Comparison of ENCODE assay signal across 21 mouse cellular contexts in the genomic region with DNA sequence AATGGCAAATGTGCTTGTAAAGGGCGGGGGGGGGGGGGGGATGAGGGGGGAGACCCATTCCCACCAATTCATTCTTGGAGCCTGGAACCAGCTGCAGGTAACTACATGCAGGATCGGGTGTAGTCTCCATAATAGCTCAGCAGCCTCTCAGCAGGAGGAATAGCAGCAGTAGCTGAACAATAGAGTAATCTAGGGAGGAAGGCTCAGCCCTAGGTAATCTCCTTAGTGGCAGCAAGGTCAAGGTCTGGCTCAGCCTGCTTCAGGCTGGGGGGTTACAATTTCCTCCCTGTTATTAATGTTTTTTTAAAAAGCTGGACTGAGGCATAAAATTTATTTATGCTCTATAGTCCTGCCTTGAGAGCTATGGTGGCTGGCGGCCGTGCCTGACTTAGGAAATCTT.
"Had no signal": no experiment of that assay in that cellular context is flagged by ENCODE, and none has a peak within 500 bp of the region (broad histone marks: within the 10 kb centered on the region; RNA-seq: fewer than 3 reads in every experiment).

No protein-coding gene starts in this region.

- ATAC-seq: liver, postnatal 0 days; lung, postnatal 0 days; midbrain, embryonic 16.5 days had no signal

- H3K9ac ChIP-seq: liver, embryonic 15.5 days; liver, postnatal 0 days; lung, embryonic 15.5 days; midbrain, embryonic 12.5 days; neural tube, embryonic 13.5 days; neural tube, embryonic 15.5 days had no signal

- H3K4me2 ChIP-seq: liver, embryonic 15.5 days; lung, embryonic 15.5 days; midbrain, embryonic 12.5 days; neural tube, embryonic 13.5 days; neural tube, embryonic 15.5 days had no signal

- H3K9me3 ChIP-seq: neural tube, embryonic 15.5 days had no signal

- H3K27me3 ChIP-seq: liver, embryonic 15.5 days; lung, embryonic 15.5 days; megakaryocyte, embryonic 14.5 days; midbrain, embryonic 12.5 days; neural tube, embryonic 13.5 days; neural tube, embryonic 15.5 days had no signal

- H3K4me1 ChIP-seq: liver, embryonic 15.5 days; lung, embryonic 15.5 days; megakaryocyte, embryonic 14.5 days; midbrain, embryonic 12.5 days; neural tube, embryonic 13.5 days; neural tube, embryonic 15.5 days had no signal

- DNase-seq: liver, postnatal 0 days; lung, adult 2 months; lung, postnatal 14 days; lung, postnatal 36 days; midbrain, embryonic 14.5 days; retina, postnatal 1 day; right cerebral cortex, adult 18-20 months; right cerebral cortex, postnatal 25 days; thymus, adult 18-20 months; thymus, postnatal 14 days; thymus, postnatal 36 days had no signal

- H3K36me3 ChIP-seq: liver, embryonic 15.5 days; lung, embryonic 15.5 days; midbrain, embryonic 12.5 days; neural tube, embryonic 13.5 days; neural tube, embryonic 15.5 days had no signal

- H3K4me3 ChIP-seq: liver, embryonic 15.5 days; lung, embryonic 15.5 days; megakaryocyte, embryonic 14.5 days; midbrain, embryonic 12.5 days; myocyte; neural tube, embryonic 13.5 days; neural tube, embryonic 15.5 days had no signal

- H3K27ac ChIP-seq: liver, embryonic 15.5 days; lung, embryonic 15.5 days; macrophage; midbrain, embryonic 12.5 days; neural tube, embryonic 13.5 days; neural tube, embryonic 15.5 days had no signal
